Mouse (Mus musculus) mouse embryonic stem cell (cell line): ENCODE measurements at regions not wholly inside any gene's neighbourhood (a gene's known extent, or its start where the extent isn't known, plus 50 kb on each side); places are given as distances from the start of the nearest gene placed in this dataset.

Source experiments
- in situ Hi-C, 2 experiments: fragments of 300-500 bp; cut with MboI; formaldehyde crosslinking; loops; 1 replicate in 1 of 2; 3 replicates in 1 of 2; pipeline ENCODE4 v1.14.3; 2019 to 2020; ENCODE audit warnings: low sequenced_read_pairs in 2 of 2, low pct_unique_long_range_greater_than_20kb in 1 of 2, mixed read lengths in 1 of 2; ENCODE audit not compliant: unreplicated experiment in 1 of 2

- in situ Hi-C loops = loop anchor here in 1 of 2 experiments (25.0 kb wide), 1 partner anchor 576 kb away; no protein-coding TSS in a partner anchor
Observed at GRCm38 (mm10) chr8:77988291-77989056, 224.6 kb upstream of the Ttc29 start.

- in situ Hi-C loops = loop anchor here (10.0 to 25.0 kb wide), 2 partner anchors 356 to 579 kb away; no protein-coding TSS in a partner anchor
Observed at GRCm38 (mm10) chr8:77991050-77991449, 222.0 kb upstream of the Ttc29 start.

GRCm38 (mm10) chr8:78000303-78000702, 212.8 kb upstream of the Ttc29 start:
- in situ Hi-C loops = loop anchor here in 1 of 2 experiments (5.0 kb wide), 1 partner anchor 368 kb away; no protein-coding TSS in a partner anchor

- in situ Hi-C loops = loop anchor here in 1 of 2 experiments (5.0 kb wide), 1 partner anchor 369 kb away; no protein-coding TSS in a partner anchor
Observed at GRCm38 (mm10) chr8:78001656-78002055, 211.4 kb upstream of the Ttc29 start.

- in situ Hi-C loops = loop anchor here in 1 of 2 experiments (5.0 kb wide), 1 partner anchor 370 kb away; no protein-coding TSS in a partner anchor
Observed at GRCm38 (mm10) chr8:78002071-78002470, 211.0 kb upstream of the Ttc29 start.

GRCm38 (mm10) chr8:78003888-78004543, 209.1 kb upstream of the Ttc29 start:
- in situ Hi-C loops = loop anchor here in 1 of 2 experiments (5.0 kb wide), 1 partner anchor 372 kb away; no protein-coding TSS in a partner anchor

GRCm38 (mm10) chr8:78004891-78005290, 208.2 kb upstream of the Ttc29 start:
- in situ Hi-C loops = loop anchor here in 1 of 2 experiments (5.0 kb wide), 1 partner anchor 373 kb away; no protein-coding TSS in a partner anchor

- in situ Hi-C loops = no loop called here
Observed at GRCm38 (mm10) chr8:78013101-78013500, 200.0 kb upstream of the Ttc29 start.

GRCm38 (mm10) chr8:78018430-78019180, 194.5 kb upstream of the Ttc29 start:
- in situ Hi-C loops = no loop called here

- in situ Hi-C loops = no loop called here
Observed at GRCm38 (mm10) chr8:78021473-78021872, 191.6 kb upstream of the Ttc29 start.

GRCm38 (mm10) chr8:78022986-78023385, 190.1 kb upstream of the Ttc29 start:
- in situ Hi-C loops = no loop called here

- in situ Hi-C loops = no loop called here
Observed at GRCm38 (mm10) chr8:78023467-78023866, 189.6 kb upstream of the Ttc29 start.

- in situ Hi-C loops = no loop called here
Observed at GRCm38 (mm10) chr8:78023936-78024335, 189.2 kb upstream of the Ttc29 start.

GRCm38 (mm10) chr8:78024964-78025363, 188.1 kb upstream of the Ttc29 start:
- in situ Hi-C loops = no loop called here

- in situ Hi-C loops = no loop called here
Observed at GRCm38 (mm10) chr8:78027371-78027770, 185.7 kb upstream of the Ttc29 start.

GRCm38 (mm10) chr8:78028928-78029327, 184.2 kb upstream of the Ttc29 start:
- in situ Hi-C loops = no loop called here

- in situ Hi-C loops = no loop called here
Observed at GRCm38 (mm10) chr8:78031811-78032210, 181.3 kb upstream of the Ttc29 start.

GRCm38 (mm10) chr8:78034687-78035086, 178.4 kb upstream of the Ttc29 start:
- in situ Hi-C loops = no loop called here

GRCm38 (mm10) chr8:78037218-78037617, 175.9 kb upstream of the Ttc29 start:
- in situ Hi-C loops = no loop called here
